ENCODE assay signal across 11 mouse cellular contexts in genomic region chr6:141381881-141382370, GRCm38 (mm10).
A peak's percentile ranks its signal among the peaks of the same experiment; 100 is the strongest.
DNase-seq lines count a peak whose midpoint lies in the region; ATAC-seq and TF ChIP-seq lines count a peak whose summit lies in the region.
"Had no signal": no experiment of that assay in that cellular context is flagged by ENCODE, and none has a peak within 500 bp of the region (broad histone marks: within the 10 kb centered on the region; RNA-seq: fewer than 3 reads in every experiment).

No protein-coding gene starts in this region.

- no peak for ATAC-seq in kidney, postnatal 0 days (replicated peaks; ENCODE audit: low FRiP score, low read depth)
- no peak for ATAC-seq in heart, embryonic 16.5 days (replicated peaks; ENCODE audit: extremely low read depth, insufficient read depth, low FRiP score)
- no peak for ATAC-seq in neural tube, embryonic 13.5 days (ENCODE audit: low read depth)

- no peak for DNase-seq in heart, adult 2 months
- no peak for DNase-seq in heart, adult 8-10 months (ENCODE audit: low spot score)
- DNase-seq in kidney, postnatal 0 days (ENCODE audit: low spot score), result no peak
- no peak for DNase-seq in kidney, adult 8-10 months
- no peak for DNase-seq in ovary, adult 18-20 months (ENCODE audit: low spot score)
- DNase-seq in thymus, postnatal 25 days, result no peak
- DNase-seq: adrenal gland, adult 8-10 months; right cerebral cortex, adult 18-20 months had no signal

- no peak overlapping the region for H3K9ac ChIP-seq in heart, adult 2 months (ENCODE audit: low read depth, low read length)
- no peak overlapping the region for H3K9ac ChIP-seq in kidney, postnatal 0 days (ENCODE audit: low read depth, low read length)
- no peak overlapping the region; the same call in 1 of the 2 replicates for H3K9ac ChIP-seq in heart, embryonic 16.5 days (ENCODE audit: low read length)
- no peak overlapping the region for H3K9ac ChIP-seq in neural tube, embryonic 13.5 days
- H3K9ac ChIP-seq: lung, embryonic 15.5 days had no signal

- H3K27ac ChIP-seq in heart, adult 2 months, result peak overlapping the region; percentile 43
- H3K27ac ChIP-seq in kidney, postnatal 0 days, result peak overlapping the region; percentile 20
- peak overlapping the region; percentile 63 for H3K27ac ChIP-seq in heart, embryonic 16.5 days (ENCODE audit: low read length)
- H3K27ac ChIP-seq in neural tube, embryonic 13.5 days (replicated peaks), result peak overlapping the region; percentile 80

- no peaks in the 10 kb centered on the region for H3K79me2 ChIP-seq in heart, adult 2 months (replicated peaks; ENCODE audit: control insufficient read depth, insufficient read depth, low read length)

- no peak for TF ChIP-seq POLR2A in heart, adult 2 months (IDR thresholded peaks at IDR 0.05; ENCODE audit: insufficient read depth, low read depth, low read length)

- H3K4me1 ChIP-seq in heart, adult 2 months (ENCODE audit: control insufficient read depth, insufficient read depth, low read length), result peaks cover 8% of the 10 kb centered on the region
- peaks cover 8% of the 10 kb centered on the region; the same call in 1 of the 2 replicates for H3K4me1 ChIP-seq in kidney, postnatal 0 days (replicated peaks; ENCODE audit: insufficient read depth, low read length)
- H3K4me1 ChIP-seq in heart, embryonic 16.5 days (ENCODE audit: control insufficient read depth, insufficient read depth, low read length), result peaks cover 14% of the 10 kb centered on the region
- H3K4me1 ChIP-seq in neural tube, embryonic 13.5 days (replicated peaks), result peaks cover 22% of the 10 kb centered on the region

- intact Hi-C loops in heart, adult 2 months (cut with DNase I), result no loop called here

- peak overlapping the region; percentile 36; the same call in 1 of the 2 replicates for H3K4me2 ChIP-seq in kidney, postnatal 0 days (ENCODE audit: low read length)
- H3K4me2 ChIP-seq in heart, embryonic 16.5 days (ENCODE audit: low read depth, low read length), result peak overlapping the region; percentile 55
- H3K4me2 ChIP-seq in neural tube, embryonic 13.5 days, result peak overlapping the region; percentile 26

- H3K4me3 ChIP-seq in heart, adult 2 months, result no peak overlapping the region
- H3K4me3 ChIP-seq in kidney, postnatal 0 days (replicated peaks; ENCODE audit: low read depth, low read length), result no peak overlapping the region
- no peak overlapping the region for H3K4me3 ChIP-seq in heart, embryonic 16.5 days (ENCODE audit: low read length)
- no peak overlapping the region for H3K4me3 ChIP-seq in neural tube, embryonic 13.5 days

- no peak for TF ChIP-seq EP300 in heart, adult 2 months (IDR thresholded peaks at IDR 0.05; ENCODE audit: insufficient read depth, low read depth, low read length)

- no peak for TF ChIP-seq CTCF in heart, adult 2 months (IDR thresholded peaks at IDR 0.05)
- TF ChIP-seq CTCF in kidney, postnatal 0 days (IDR thresholded peaks at IDR 0.05; ENCODE audit: low read depth), result no peak

- 74% methylated on average over 4 of the region's 4 CpGs for WGBS in heart, adult 2 months
- WGBS in kidney, postnatal 0 days, result 69% methylated on average over 4 of the region's 4 CpGs
- WGBS in heart, embryonic 16.5 days, result 78% methylated on average over 4 of the region's 4 CpGs
- WGBS in neural tube, embryonic 13.5 days, result 76% methylated on average over 4 of the region's 4 CpGs

- no peaks in the 10 kb centered on the region for H3K9me3 ChIP-seq in kidney, postnatal 0 days (replicated peaks; ENCODE audit: low read length)
- H3K9me3 ChIP-seq in heart, embryonic 16.5 days (replicated peaks; ENCODE audit: control insufficient read depth, low read length), result no peaks in the 10 kb centered on the region
- H3K9me3 ChIP-seq in neural tube, embryonic 13.5 days, result no peaks in the 10 kb centered on the region
- H3K9me3 ChIP-seq: lung, embryonic 15.5 days had no signal

- peaks cover 6% of the 10 kb centered on the region for H3K36me3 ChIP-seq in heart, adult 2 months (ENCODE audit: control insufficient read depth, insufficient read depth, low read length)
- H3K36me3 ChIP-seq in kidney, postnatal 0 days (ENCODE audit: insufficient read depth, low read length), result no peaks in the 10 kb centered on the region
- H3K36me3 ChIP-seq in heart, embryonic 16.5 days (ENCODE audit: control insufficient read depth, insufficient read depth), result no peaks in the 10 kb centered on the region
- H3K36me3 ChIP-seq in neural tube, embryonic 13.5 days, result no peaks in the 10 kb centered on the region
- H3K36me3 ChIP-seq: lung, embryonic 15.5 days had no signal

- no peaks in the 10 kb centered on the region for H3K27me3 ChIP-seq in heart, adult 2 months (ENCODE audit: control insufficient read depth, insufficient read depth, low read length)
- H3K27me3 ChIP-seq in kidney, postnatal 0 days (ENCODE audit: insufficient read depth, low read length), result no peaks in the 10 kb centered on the region
- H3K27me3 ChIP-seq in heart, embryonic 16.5 days (ENCODE audit: control insufficient read depth, insufficient read depth, low read length), result no peaks in the 10 kb centered on the region
- H3K27me3 ChIP-seq in neural tube, embryonic 13.5 days, result no peaks in the 10 kb centered on the region
- H3K27me3 ChIP-seq: lung, embryonic 15.5 days had no signal

Comparison
In these comparisons a context has a peak if more than half of its experiments do, and no peak if none do; other contexts are left out.
1. H3K27ac ChIP-seq: peak in every context shown above with its lines; median percentile 80 in neural tube, embryonic 13.5 days; 63 in heart, embryonic 16.5 days; 43 in heart, adult 2 months; 20 in kidney, postnatal 0 days.